Mouse (Mus musculus) brain, embryonic 14.5 days (tissue): ENCODE measurements around the gene Raf1.

Experiments used
- CTCF ChIP-seq: fragments of 200-500 bp; IDR thresholded peaks from 2 replicates; pipeline ENCODE4 v1.5.1; 2012; ENCODE audit warnings: inconsistent platforms, mild to moderate bottlenecking, moderate library complexity, borderline replicate concordance; ENCODE audit not compliant: insufficient read depth, insufficient read length; ENCODE audit errors: extremely low read depth
- POLR2A ChIP-seq: fragments of 200-500 bp; IDR thresholded peaks from 2 replicates; pipeline ENCODE4 v1.6.1; 2012; ENCODE audit warnings: mild to moderate bottlenecking, inconsistent platforms, borderline replicate concordance; ENCODE audit not compliant: poor library complexity, insufficient read depth, insufficient read length, severe bottlenecking; ENCODE audit errors: extremely low read depth

DNA sequence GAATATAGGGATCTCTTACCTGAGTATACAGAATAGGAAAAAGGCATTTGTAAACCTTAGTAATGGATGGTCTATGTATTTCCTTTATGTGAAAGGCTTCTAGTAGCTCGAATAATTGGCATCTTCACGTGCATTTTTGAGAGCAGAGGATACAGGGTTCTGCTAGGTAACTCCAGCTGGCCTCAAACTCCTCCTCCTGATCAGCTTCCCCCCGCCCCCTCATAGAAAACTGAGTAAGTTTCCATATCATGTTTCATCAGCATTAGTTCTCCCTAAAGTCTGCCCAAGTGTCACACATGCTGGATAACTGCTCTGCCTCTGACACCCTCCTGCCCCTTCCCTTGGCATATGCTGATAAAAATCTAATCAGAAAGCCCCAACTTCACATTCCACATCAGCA lies 95.6 kb downstream of the Raf1 start:
- TF ChIP-seq POLR2A = no peak
- TF ChIP-seq CTCF = no peak
